Mouse (Mus musculus): ENCODE measurements at regions not wholly inside any gene's neighbourhood (a gene's known extent, or its start where the extent isn't known, plus 50 kb on each side); places are given as distances from the start of the nearest gene placed in this dataset.
A peak's percentile ranks its signal among the peaks of the same experiment; 100 is the strongest.
"Not testable (repeated sequence)": the region's sequence is repeated elsewhere in the genome, so short reads cannot be mapped to it uniquely, and the experiment has no call there.

DNA sequence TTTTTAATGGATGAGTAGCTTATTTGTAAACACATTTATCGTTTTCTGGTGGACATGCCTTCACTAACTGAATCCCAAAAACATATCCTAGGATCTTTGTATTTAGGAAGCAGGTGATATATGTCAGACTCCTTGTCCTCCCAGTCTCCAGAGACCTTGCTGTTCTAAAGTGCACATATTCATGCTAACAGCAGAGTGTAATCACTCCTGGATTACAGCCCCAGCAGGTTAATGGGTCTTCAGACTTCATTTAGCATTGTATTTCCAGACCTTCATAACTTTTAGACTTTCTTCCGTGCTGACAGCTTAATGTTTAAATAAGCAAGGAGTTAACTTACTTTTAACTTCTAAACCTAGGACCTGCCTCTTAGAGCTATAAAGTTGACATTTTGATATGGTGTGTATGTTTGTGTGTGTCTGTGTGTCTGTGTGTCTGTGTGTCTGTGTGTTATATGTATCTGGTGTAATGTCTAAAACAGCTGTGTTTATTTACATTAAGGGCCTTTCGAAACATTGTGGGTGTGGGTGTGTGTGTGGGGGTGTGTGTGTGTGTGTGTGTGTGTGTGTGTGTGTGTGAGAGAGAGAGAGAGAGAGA, 398.3 kb downstream of the Gm4340 start:
- no peak for DNase-seq

DNA sequence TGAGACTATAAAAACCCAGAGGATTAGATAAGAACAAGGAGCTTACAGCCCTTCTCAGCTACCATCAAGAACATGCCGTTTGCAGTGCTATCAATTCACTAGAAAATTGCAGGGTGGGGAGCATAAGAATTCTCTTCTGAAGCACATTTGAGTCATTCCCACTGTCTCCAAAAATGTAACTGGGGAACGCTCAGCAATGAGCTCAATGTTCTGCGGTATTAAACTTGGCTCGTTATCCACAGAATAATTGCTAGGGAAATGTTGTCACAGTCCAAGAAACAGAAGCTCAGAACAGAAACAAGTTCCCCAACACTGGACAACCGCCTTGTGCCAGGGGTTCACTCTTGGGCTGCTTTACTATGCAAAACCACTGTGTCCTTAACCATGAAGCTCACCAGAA, 402.1 kb downstream of the Gm4340 start:
- no peak for DNase-seq

DNA sequence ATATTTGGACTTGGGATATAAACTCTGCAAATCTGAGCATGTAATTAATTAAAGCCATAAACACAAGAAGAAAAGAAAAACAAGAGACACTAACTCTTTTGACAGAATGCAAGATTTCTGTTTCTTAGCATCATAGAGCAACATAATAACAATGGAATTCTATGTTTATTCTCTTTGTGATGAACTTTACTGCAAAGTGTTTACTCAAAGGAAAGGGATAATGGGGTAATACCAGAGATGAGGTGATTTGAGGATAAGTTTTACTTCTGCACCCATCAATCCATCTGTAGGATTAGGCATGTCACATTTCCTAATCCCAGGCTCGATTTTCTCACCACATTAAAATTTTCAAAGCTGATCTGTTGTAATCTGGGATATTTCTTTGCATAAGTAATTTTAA, 433.8 kb downstream of the Gm4340 start:
- DNase-seq, result no peak

DNA sequence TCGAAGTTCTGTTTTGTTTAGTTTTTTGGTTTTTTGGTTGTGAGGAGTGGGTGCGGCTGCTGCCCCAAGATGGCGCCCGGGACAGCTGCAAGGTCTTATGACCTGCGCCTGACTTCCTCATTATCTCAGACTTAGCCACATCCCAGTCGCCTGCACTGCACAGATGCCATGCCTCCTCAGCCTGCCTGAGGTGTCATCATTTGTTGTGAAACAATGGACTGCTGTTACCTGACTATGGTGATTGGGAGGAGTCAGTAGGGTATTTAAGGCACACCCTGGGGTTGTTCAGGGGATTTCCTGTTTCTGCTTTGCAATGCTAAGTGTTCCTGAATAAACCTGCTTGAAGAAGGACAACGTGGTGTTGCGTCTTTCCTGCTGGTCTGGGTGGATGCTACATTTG, 457.2 kb downstream of the Gm4340 start:
- DNase-seq, result no peak

DNA sequence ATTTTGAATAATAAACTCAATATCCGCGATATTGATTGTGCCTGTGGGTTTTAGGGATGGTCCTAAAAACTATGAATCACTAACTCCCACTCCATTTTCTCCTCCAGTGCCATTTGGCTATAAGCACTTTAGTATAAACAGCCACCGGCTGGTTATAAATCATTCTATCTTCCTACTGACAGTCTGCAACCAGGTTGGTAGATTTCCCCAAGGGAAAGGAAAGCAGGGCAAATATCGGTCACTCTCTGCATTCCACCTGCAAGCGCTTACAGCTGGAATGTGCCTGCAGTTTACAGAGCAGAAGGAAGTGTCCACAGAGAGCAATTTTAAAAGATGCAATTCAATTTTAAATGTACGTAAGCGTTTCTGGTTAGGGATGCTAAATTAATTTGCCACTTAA, 466.5 kb downstream of the Gm4340 start:
- DNase-seq, result no peak

DNA sequence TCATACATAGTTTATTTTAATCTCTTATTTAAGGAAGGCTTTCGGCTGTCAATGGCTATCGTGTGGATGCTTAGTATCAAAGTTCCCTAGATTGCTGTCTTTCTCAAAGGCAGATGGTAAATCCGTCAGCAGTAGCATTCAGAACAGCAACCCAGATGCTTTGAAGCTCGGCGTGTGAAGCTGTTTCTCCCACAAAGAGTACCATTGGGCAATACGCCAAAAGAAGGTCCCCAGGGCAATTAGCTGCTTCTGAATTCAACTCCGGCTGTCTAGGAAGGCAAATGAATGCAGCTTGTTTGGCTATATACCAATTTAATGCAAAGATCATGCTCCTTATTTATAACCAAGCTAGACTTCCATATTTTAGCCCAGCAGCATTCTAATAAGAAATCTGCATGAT, 467.8 kb downstream of the Gm4340 start:
- DNase-seq, result peak; percentile 33

DNA sequence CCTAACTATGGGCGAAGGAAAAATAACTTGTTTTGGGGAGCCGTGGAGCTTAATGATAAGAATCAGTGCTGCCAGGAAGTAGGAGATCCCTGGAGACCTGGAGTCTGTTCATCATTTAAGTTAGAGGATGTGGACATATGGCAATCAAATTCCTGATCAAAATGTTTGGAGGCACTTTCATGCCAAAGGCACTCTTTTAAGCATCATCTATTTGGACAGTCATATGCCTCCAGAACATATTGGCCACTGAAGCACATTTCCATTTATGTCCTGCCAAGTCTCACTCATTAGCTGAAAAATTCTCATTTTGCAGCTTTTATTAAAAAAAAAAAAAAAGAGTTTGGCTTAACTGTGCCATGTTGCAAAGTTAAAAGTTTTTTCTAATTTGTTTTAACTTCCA, 474.4 kb downstream of the Gm4340 start:
- no peak for DNase-seq

DNA sequence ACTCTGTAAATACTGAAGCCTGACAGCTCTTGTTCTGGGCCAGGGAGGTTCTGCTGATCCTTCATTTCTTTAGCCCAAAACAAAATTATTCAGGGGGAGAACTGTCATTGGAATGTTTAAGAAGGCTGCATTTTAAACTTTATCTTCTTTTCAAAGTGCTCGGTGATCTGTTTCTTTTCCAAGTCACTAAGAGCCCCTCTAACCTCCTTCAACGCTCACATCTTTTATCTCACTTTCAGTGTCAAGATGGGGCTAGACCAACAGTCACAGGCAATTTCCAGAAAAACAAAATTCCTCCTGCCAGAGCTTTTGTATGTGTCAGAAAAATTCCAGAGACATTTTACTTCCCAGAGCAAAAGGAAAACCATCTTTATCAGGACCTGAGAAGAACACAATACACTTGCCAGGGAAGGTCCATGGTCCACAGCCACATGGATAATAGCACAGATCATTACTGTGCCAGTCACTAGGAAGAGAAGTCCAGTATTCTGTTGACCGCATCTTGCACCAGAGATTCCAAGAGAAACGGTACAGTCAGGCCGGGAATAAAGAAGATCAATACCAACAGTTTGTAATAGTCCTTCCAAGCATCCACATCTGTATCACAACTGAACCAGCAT, 491.0 kb downstream of the Gm4340 start:
- no peak for DNase-seq

DNA sequence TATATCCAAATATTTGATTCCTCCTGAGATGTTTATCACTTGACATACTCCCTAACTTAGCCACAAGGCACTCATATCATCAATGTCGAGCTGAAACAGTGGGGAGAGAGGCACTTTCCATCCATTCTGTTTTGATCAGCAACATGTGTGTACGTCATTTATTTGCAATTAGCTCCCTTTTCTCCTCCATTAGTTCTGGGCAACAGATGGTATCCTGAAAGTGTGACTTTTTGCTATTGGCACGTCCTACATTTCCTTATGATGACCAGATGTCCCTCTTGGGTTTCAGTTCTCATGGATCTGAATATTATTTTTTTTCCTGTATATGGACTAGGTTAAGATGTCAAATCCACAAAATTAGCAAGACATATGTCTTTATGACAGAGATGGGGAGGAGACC, 492.0 kb downstream of the Gm4340 start:
- DNase-seq, result no peak

DNA sequence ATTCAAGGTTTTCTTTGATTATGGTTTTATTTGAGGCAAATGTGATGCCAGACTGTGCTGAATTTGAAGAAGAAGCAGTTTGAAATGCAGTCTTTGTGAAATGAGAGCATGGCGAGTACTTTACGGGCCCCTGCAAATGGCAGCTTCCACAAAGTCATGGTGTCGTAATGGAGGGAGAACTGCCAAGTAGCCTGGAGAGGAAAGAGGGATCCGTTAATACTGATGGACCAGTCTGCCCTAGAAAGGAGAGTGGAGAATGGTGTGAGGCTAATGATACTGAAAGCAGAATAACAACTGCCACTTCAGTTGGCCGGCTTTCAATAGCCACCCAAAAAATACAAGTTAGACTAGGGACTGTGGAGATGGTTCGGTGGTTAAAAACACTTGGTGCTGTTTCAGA, 492.8 kb downstream of the Gm4340 start:
- DNase-seq, result no peak

DNA sequence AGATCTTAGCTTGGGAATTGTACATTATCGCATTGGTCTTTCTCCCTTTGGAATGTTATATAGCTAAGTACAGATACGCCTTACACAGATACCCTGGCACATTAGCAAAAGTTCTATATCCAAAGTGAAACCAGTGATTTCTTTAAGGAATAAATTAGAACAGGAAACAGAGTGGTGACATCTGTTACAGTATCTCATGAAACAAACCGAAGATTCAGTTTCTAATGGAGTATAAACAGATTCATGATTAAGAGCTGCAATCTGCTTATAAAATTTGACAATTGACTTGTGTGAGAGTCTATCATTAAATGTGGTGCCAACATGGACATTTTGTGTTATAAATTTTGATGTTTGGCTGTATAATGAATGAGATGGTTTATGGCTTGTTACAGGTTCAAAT, 501.1 kb downstream of the Gm4340 start:
- no peak for DNase-seq

DNA sequence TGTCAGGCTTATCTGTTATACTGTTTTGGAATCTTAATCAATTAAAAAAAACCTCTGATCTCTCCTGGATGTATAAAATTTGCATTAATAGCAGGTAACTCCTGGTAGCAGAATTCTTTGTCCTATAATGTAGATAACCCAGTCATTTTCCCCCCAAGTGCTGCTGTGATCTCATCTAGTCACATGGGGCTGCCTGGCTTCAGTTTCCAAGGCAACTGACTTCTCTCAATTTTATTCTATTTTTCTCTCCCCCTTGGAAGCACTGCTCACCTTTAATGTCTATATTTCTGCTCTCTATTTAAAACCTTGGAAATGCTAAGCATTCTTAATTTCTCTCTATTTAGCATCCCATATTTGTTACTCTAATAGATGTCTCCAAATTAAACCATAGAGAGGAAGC, 515.1 kb downstream of the Gm4340 start:
- DNase-seq, result no peak

DNA sequence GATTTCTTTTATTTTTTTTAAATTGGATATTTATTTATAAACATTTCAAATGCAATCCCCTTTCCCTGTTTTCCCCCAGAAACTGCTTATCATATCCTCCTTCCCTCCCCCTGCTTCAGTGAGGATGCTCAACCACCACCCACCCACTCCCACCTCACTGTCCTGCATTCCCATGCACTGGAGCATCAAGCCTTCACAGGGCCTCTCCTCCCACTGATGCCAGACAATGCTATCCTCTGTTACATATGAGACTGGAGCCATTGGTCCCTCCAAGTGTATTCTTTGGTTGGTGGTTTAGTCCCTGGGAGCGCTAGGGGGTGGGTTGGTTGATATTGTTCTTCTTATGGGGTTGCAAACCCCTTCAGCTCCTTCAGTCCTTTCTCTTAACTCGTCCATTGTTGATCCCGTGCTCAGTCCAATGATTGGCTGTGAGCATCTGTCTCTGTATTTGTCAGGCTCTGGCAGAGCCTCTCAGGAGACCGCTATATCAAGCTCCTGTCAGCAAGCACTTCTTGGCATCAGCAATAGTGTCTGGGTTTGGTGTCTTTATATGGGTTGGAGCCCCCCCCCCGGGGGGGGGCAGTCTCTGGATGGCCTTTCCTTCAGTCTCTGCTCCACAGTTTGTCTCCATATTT, 519.6 kb downstream of the Gm4340 start:
- DNase-seq, result not testable (repeated sequence)
